Mouse (Mus musculus) erythroblast, embryonic 14.5 days (primary cell): ENCODE data around the gene Mpp5.

ENCODE experiments used
- GATA1 ChIP-seq: IDR thresholded peaks from 2 replicates; pipeline ENCODE4 v1.6.1; 2012; ENCODE audit warnings: low read length, inconsistent platforms, mixed read lengths
- TAL1 ChIP-seq: IDR thresholded peaks from 3 replicates; pipeline ENCODE4 v1.6.1; 2012; ENCODE audit warnings: low read length, inconsistent platforms, mixed read lengths

- no peak for TF ChIP-seq GATA1
- TF ChIP-seq TAL1, result no peak
Measured at GRCm38 (mm10) chr12:78790791-78791190, 42.1 kb downstream of the Mpp5 start.
